In genomic region chr10:42760999-42761900, GRCm38 (mm10) we compare ENCODE assay signal across 8 mouse cellular contexts. TPM values are rescaled to one million over a fixed set of nuclear protein-coding genes. Genes with fewer than 3 reads are reported as not detected.
DNase-seq lines count a peak whose midpoint lies in the region; ATAC-seq and TF ChIP-seq lines count a peak whose summit lies in the region.

Sec63 (plus strand) TSS chr10:42761496.

- H3K4me2 ChIP-seq in embryonic facial prominence, embryonic 14.5 days (ENCODE audit: low read depth, low read length) = peak within 1 kb of the TSS; percentile 75
- H3K4me2 ChIP-seq in limb, embryonic 13.5 days (replicated peaks) = peak within 1 kb of the TSS; percentile 83
- H3K4me2 ChIP-seq in midbrain, embryonic 16.5 days (ENCODE audit: low read length) = peak within 1 kb of the TSS; percentile 84

- no peaks in the 10 kb centered on the region for H3K9me3 ChIP-seq in embryonic facial prominence, embryonic 14.5 days (ENCODE audit: control insufficient read depth, low read length)
- no peaks in the 10 kb centered on the region for H3K9me3 ChIP-seq in limb, embryonic 13.5 days
- no peaks in the 10 kb centered on the region for H3K9me3 ChIP-seq in midbrain, embryonic 16.5 days (replicated peaks; ENCODE audit: control insufficient read depth, low read length, poor library complexity, severe bottlenecking)

- 1% methylated on average over 19 of the region's 81 CpGs for WGBS in embryonic facial prominence, embryonic 14.5 days
- 1% methylated on average over 74 of the region's 81 CpGs for WGBS in heart, adult 2 months
- WGBS in limb, embryonic 13.5 days = under 1% methylated on average over 30 of the region's 81 CpGs
- under 1% methylated on average over 52 of the region's 81 CpGs for WGBS in midbrain, embryonic 16.5 days

- peak; percentile 59; the same call in 1 of the 2 replicates for TF ChIP-seq POLR2A in heart, adult 2 months (IDR thresholded peaks at IDR 0.05; ENCODE audit: insufficient read depth, low read depth, low read length)

- no peaks in the 10 kb centered on the region for H3K36me3 ChIP-seq in embryonic facial prominence, embryonic 14.5 days (ENCODE audit: control insufficient read depth, insufficient read depth, low read length)
- H3K36me3 ChIP-seq in heart, adult 2 months (ENCODE audit: control insufficient read depth, insufficient read depth, low read length) = peaks cover 6% of the 10 kb centered on the region
- H3K36me3 ChIP-seq in limb, embryonic 13.5 days = no peaks in the 10 kb centered on the region
- H3K36me3 ChIP-seq in midbrain, embryonic 16.5 days (ENCODE audit: control insufficient read depth, insufficient read depth, low read length) = no peaks in the 10 kb centered on the region

- H3K79me2 ChIP-seq in heart, adult 2 months (replicated peaks; ENCODE audit: control insufficient read depth, insufficient read depth, low read length) = peaks cover 8% of the 10 kb centered on the region

- peak; percentile 96 for ATAC-seq in embryonic facial prominence, embryonic 14.5 days (ENCODE audit: low read depth)
- ATAC-seq in limb, embryonic 13.5 days (ENCODE audit: low FRiP score, low read depth) = peak; percentile 97
- peak; percentile 96 for ATAC-seq in midbrain, embryonic 16.5 days

- no peaks in the 10 kb centered on the region for H3K27me3 ChIP-seq in embryonic facial prominence, embryonic 14.5 days (replicated peaks; ENCODE audit: control insufficient read depth, insufficient read depth, low read length)
- H3K27me3 ChIP-seq in heart, adult 2 months (ENCODE audit: control insufficient read depth, insufficient read depth, low read length) = no peaks in the 10 kb centered on the region
- no peaks in the 10 kb centered on the region for H3K27me3 ChIP-seq in limb, embryonic 13.5 days
- H3K27me3 ChIP-seq in midbrain, embryonic 16.5 days (ENCODE audit: control insufficient read depth, insufficient read depth, low read depth, low read length) = no peaks in the 10 kb centered on the region

- peak within 1 kb of the TSS; percentile 93 for H3K27ac ChIP-seq in embryonic facial prominence, embryonic 14.5 days (replicated peaks; ENCODE audit: low read depth, low read length)
- H3K27ac ChIP-seq in heart, adult 2 months = peak within 1 kb of the TSS; percentile 95
- H3K27ac ChIP-seq in limb, embryonic 13.5 days = peak within 1 kb of the TSS; percentile 94
- peak within 1 kb of the TSS; percentile 92 for H3K27ac ChIP-seq in midbrain, embryonic 16.5 days (ENCODE audit: low read length)

- TF ChIP-seq EP300 in heart, adult 2 months (IDR thresholded peaks at IDR 0.05; ENCODE audit: insufficient read depth, low read depth, low read length) = 0 out of 2 replicates have a peak, but pooled peaks have one; percentile 41

- intact Hi-C loops in heart, adult 2 months (cut with DNase I) = loop anchor here (2.0 to 10.0 kb wide), 2 partner anchors 82 to 256 kb away; partner anchors contain the start of gene Snx3

- peaks cover 14% of the 10 kb centered on the region for H3K4me1 ChIP-seq in embryonic facial prominence, embryonic 14.5 days (ENCODE audit: control insufficient read depth, insufficient read depth, low read length)
- peaks cover 3% of the 10 kb centered on the region for H3K4me1 ChIP-seq in heart, adult 2 months (ENCODE audit: control insufficient read depth, insufficient read depth, low read length)
- peaks cover 28% of the 10 kb centered on the region for H3K4me1 ChIP-seq in limb, embryonic 13.5 days
- H3K4me1 ChIP-seq in midbrain, embryonic 16.5 days (ENCODE audit: control insufficient read depth, insufficient read depth, low read length) = peaks cover 30% of the 10 kb centered on the region

- peak within 1 kb of the TSS; percentile 99 for H3K9ac ChIP-seq in embryonic facial prominence, embryonic 14.5 days (ENCODE audit: low read depth, low read length)
- peak within 1 kb of the TSS; percentile 95 for H3K9ac ChIP-seq in heart, adult 2 months (ENCODE audit: low read depth, low read length)
- peak within 1 kb of the TSS; percentile 97 for H3K9ac ChIP-seq in limb, embryonic 13.5 days
- peak within 1 kb of the TSS; percentile 92 for H3K9ac ChIP-seq in midbrain, embryonic 16.5 days (ENCODE audit: low read depth, low read length)

- no peak for TF ChIP-seq CTCF in heart, adult 2 months (IDR thresholded peaks at IDR 0.05)

- DNase-seq in 3T3-L1 (ENCODE audit: low read depth, low spot score) = peak; percentile 95
- peak; percentile 99 for DNase-seq in adrenal gland, postnatal 4 days (ENCODE audit: low spot score in 2 of 2)
- peak; percentile 98 for DNase-seq in embryonic facial prominence, embryonic 14.5 days (ENCODE audit: low spot score)
- DNase-seq in heart, adult 2 months = peak; percentile 98 to 99
- DNase-seq in kidney, adult 8-10 months = peak; percentile 96 to 98
- peak; percentile 96 to 99 for DNase-seq in spleen, postnatal 10 days (ENCODE audit: low spot score in 2 of 2)

- H3K4me3 ChIP-seq in embryonic facial prominence, embryonic 14.5 days (ENCODE audit: low read depth, low read length) = peak within 1 kb of the TSS; percentile 90
- H3K4me3 ChIP-seq in heart, adult 2 months = peak within 1 kb of the TSS; percentile 87
- peak within 1 kb of the TSS; percentile 93 for H3K4me3 ChIP-seq in limb, embryonic 13.5 days
- H3K4me3 ChIP-seq in midbrain, embryonic 16.5 days (ENCODE audit: low read depth, low read length) = peak within 1 kb of the TSS; percentile 78

RNA-seq across cellular contexts. Expression of gene Sec63, which starts in this region (rescaled TPM):
- total RNA-seq in adrenal gland, postnatal 4 days (2021) = 10 to 100 TPM; 57.4 to 60.0 TPM
- polyA plus RNA-seq in embryonic facial prominence, embryonic 14.5 days (2014; fragmentation: Nextera tagmentation; extraction: Ambion mirVana) = 25.6 and 26.5 TPM in 2 replicates
- total RNA-seq in heart, adult 2 months (2021) = 10 to 100 TPM; 30.0 to 37.6 TPM
- polyA plus RNA-seq in heart, adult 2 months (2012; rRNA removed) = 6.0 and 11.8 TPM in 2 replicates
- polyA plus RNA-seq in limb, embryonic 13.5 days (2015; fragmentation: Nextera tagmentation; extraction: Ambion mirVana) = 26.1 and 28.7 TPM in 2 replicates
- 16.3 and 19.6 TPM in 2 replicates for polyA plus RNA-seq in midbrain, embryonic 16.5 days (2015; fragmentation: Nextera tagmentation; extraction: Ambion mirVana)

Comparison
In these comparisons a context has a peak if more than half of its experiments do, and no peak if none do; other contexts are left out.
1. Peak in every context shown above with its lines: DNase-seq, ATAC-seq, H3K4me3 ChIP-seq and H3K27ac ChIP-seq.